Mouse (Mus musculus) ES-Bruce4 (cell line): Measurements from ENCODE around the gene Hist1h2bj. TPM values are rescaled to one million over a fixed set of nuclear protein-coding genes. Genes with fewer than 3 reads are reported as not detected.

Source experiments
- H3K27ac ChIP-seq: 2 replicates; pipeline ENCODE4 v1.5.1; 2012; ENCODE audit warnings: low read length, inconsistent platforms; ENCODE audit not compliant: insufficient read depth
- H3K27me3 ChIP-seq: 2 replicates; pipeline ENCODE4 v1.6.1; 2012; ENCODE audit warnings: mild to moderate bottlenecking, low read length, inconsistent platforms; ENCODE audit not compliant: control insufficient read depth, poor library complexity, insufficient read depth, severe bottlenecking
- H3K36me3 ChIP-seq: 2 replicates; pipeline ENCODE4 v1.6.1; 2012; ENCODE audit warnings: inconsistent platforms, mild to moderate bottlenecking, low read length, moderate library complexity; ENCODE audit not compliant: control insufficient read depth, poor library complexity, insufficient read depth, severe bottlenecking
- H3K4me1 ChIP-seq: one replicate; pipeline ENCODE4 v1.8.1; 2011; ENCODE audit warnings: low read length; ENCODE audit not compliant: control insufficient read depth, insufficient read depth
- H3K4me3 ChIP-seq: 2 replicates; pipeline ENCODE4 v1.5.1; 2011; ENCODE audit warnings: low read depth, mild to moderate bottlenecking, low read length
- H3K9ac ChIP-seq: 2 replicates; pipeline ENCODE4 v1.6.1; 2012; ENCODE audit warnings: low read depth, mild to moderate bottlenecking, inconsistent platforms; ENCODE audit not compliant: poor library complexity, severe bottlenecking
- H3K9me3 ChIP-seq: replicated peaks from 2 replicates; pipeline ENCODE4 v1.6.1; 2012; ENCODE audit warnings: mild to moderate bottlenecking, low read length, inconsistent platforms; ENCODE audit not compliant: control insufficient read depth, poor library complexity, insufficient read depth, severe bottlenecking
- CTCF ChIP-seq: IDR thresholded peaks from one replicate; pipeline ENCODE4 v1.8.1; 2011; ENCODE audit warnings: low read depth, low read length
- EP300 ChIP-seq: IDR thresholded peaks from 2 replicates; pipeline ENCODE4 v1.6.1; 2011; ENCODE audit warnings: low read depth, low read length; ENCODE audit not compliant: insufficient read depth
- POLR2A ChIP-seq: IDR thresholded peaks from one replicate; pipeline ENCODE4 v1.8.1; 2011; ENCODE audit warnings: low read length; ENCODE audit not compliant: insufficient read depth
- polyA plus RNA-seq: library from polyadenylated mRNA; stranded (reverse); fragments of >200 nt; gene quantifications from 2 replicates; pipeline ENCODE4 v1.2.4, GENCODE M21; 2011; ENCODE audit warnings: low read depth; ENCODE audit not compliant: missing spikeins, insufficient read depth, insufficient read length

Gene Hist1h2bj
- polyA plus RNA-seq, 1 experiment: 14.6 TPM

DNA sequence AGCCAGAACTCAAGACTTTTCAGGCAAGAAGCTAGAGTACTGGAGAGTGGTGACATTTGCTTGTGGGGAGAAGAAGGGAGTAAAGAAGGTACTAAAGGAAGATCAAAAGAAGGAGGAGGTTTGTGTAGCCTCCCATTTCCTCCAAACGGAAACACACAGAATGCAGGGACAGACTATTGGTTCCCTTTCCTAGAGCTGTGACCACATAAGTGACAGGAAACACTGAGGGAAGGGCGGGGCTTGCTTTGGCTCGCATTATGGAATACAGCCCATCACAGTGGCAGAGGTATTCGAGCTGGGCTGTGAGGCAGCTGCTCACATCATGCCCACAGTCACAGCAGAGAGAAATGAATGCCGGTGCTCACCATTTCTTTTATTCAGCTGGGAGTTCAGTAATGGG, 41.2 kb upstream of the Hist1h2bj start:
- Histone ChIP-seq H3K36me3 (no peaks in the 10 kb centered on the region), H3K4me3 (no peak overlapping the region), H3K9ac (no peak overlapping the region), H3K27me3 (peaks cover 11% of the 10 kb centered on the region), H3K27ac (no peak overlapping the region), H3K9me3 (no peaks in the 10 kb centered on the region), H3K4me1 (no peaks in the 10 kb centered on the region)
- TF ChIP-seq EP300 (no peak), CTCF (no peak)

DNA sequence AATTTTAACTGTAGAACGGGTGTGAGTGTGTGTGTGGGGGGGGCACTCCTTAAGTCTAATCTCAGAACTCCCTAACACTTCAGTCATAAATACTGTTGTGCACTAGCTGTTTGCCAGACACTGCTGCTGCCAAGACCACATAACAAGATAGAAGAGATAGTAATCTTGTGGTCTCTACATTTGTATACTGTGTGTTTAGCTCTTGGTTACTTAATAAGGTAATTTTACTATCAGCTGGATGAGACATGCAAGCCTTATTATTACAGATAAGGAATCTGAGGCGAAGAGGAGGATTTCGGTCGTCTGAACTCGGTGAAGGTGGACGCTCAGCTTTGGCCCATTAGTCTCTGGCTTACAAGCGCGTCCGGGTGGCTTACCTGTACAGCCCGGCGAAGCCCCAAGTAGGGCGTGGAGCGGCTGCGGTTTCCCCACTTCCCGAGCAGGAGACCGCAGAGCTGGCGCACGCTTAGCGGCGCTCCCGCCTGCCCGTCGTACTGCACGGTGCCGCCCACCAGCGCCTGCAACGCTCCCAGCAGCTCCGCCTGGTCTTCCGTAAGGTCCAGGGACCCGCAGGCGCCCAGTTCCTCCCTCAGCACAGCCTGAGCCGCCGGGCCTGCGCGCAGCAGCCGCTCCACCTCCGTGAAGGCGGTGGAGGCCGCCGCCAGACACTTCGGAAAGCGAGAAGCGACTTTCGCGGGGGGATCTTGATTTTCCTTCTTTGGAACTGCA, 37.2 kb upstream of the Hist1h2bj start:
- Histone ChIP-seq H3K36me3 (no peaks in the 10 kb centered on the region), H3K27me3 (0 out of 2 replicates have a peak, but pooled peaks cover 2% of the 10 kb centered on the region), H3K9me3 (no peaks in the 10 kb centered on the region), H3K4me1 (no peaks in the 10 kb centered on the region), H3K9ac (peak overlapping the region; percentile 69), H3K4me3 (peak overlapping the region; percentile 94), H3K27ac (no peak overlapping the region)
- no peak for TF ChIP-seq EP300
- no peak for TF ChIP-seq CTCF
- no peak for TF ChIP-seq POLR2A

DNA sequence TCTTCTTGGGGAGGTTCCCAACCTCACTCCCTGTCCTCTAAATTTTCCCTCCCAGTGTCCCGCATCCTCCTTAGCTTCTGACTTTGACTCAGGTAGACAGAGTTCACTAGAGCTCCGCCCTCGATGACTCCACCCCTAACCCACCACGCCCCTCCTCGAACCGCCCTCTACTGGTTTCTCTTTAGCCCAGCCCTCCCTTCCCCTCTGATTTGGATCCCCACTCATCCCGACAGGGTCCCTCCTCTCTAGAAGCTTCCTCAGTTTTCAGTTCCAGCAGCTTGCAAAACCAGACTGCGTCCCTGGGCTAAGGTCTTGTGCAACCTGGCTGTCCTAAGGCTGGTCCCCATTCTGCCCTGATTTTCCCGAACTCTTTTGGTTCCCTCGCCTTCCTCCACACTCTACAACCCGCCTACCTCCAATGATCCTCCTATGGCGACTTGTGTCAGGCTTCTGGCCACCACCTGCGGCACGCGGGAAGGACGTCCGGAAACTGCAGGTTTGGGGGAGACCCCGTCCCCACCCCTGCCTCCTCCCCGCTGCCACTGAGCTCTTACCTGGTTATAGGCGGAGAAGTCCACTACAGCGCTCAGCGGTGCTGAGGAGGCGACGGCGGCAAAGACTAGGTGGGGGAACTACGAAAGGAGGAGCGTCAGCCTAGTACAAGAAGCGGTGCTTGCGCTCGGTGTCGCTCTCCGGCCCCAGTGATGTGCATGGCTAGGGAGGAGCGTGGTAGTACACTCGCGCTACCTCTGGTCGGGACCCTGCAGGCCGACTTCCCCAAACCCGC, 36.5 kb upstream of the Hist1h2bj start:
- Histone ChIP-seq H3K27me3 (peaks cover 5% of the 10 kb centered on the region; the same call in 1 of the 2 replicates), H3K9ac (peak overlapping the region; percentile 69), H3K27ac (no peak overlapping the region), H3K4me1 (no peaks in the 10 kb centered on the region), H3K36me3 (no peaks in the 10 kb centered on the region), H3K9me3 (no peaks in the 10 kb centered on the region), H3K4me3 (peak overlapping the region; percentile 94)
- TF ChIP-seq EP300 (no peak), POLR2A (peak; percentile 48)

DNA sequence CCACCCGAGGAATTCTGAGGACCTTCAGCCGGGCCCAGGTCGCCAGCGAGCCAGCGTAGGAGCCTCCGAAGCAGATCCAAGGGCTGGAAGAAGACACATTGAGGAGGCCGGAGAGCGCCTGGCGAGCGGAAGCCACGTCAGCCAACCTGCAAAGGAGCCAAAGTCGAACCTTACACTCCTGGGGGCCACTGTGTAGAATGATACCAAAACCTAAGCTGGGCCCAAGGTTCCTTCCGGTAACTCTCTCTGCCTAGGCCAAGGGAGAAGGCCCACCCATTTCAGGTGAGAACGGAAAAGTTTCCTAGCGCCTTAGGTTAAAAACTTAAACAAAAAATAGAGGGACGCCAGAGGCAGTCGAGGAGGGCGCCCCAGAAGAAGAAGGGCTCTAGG, 35.9 kb upstream of the Hist1h2bj start:
- TF ChIP-seq EP300 (no peak), CTCF (no peak), POLR2A (no peak)
- H3K36me3 ChIP-seq: no peaks in the 10 kb centered on the region
- H3K27me3 ChIP-seq: peaks cover 5% of the 10 kb centered on the region; the same call in 1 of the 2 replicates
- H3K4me1 ChIP-seq: no peaks in the 10 kb centered on the region
- peak overlapping the region; percentile 69 for H3K9ac ChIP-seq
- peak overlapping the region; percentile 94 for H3K4me3 ChIP-seq
- H3K27ac ChIP-seq: no peak overlapping the region
- no peaks in the 10 kb centered on the region for H3K9me3 ChIP-seq

DNA sequence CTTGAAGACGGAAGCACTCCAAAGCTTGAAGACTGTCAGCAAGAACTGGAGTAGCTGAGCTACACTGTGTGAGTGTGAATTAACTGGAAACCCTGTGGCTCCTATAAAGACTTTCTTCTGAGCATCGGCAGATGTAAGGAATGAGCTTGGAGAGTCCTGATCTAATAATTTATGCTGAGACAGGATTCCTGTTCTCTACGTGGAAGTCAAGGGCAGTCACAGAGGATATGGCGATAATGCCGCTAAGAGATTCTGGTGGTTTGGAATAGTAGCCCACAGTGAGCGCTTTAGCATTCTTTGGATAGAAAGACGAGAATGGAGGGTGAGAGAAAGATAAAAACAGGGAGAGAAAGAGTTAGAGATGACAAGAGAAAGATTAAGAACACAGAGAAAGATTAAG, 35.1 kb upstream of the Hist1h2bj start:
- H3K27me3 ChIP-seq: peaks cover 5% of the 10 kb centered on the region; the same call in 1 of the 2 replicates
- H3K4me3 ChIP-seq: no peak overlapping the region

DNA sequence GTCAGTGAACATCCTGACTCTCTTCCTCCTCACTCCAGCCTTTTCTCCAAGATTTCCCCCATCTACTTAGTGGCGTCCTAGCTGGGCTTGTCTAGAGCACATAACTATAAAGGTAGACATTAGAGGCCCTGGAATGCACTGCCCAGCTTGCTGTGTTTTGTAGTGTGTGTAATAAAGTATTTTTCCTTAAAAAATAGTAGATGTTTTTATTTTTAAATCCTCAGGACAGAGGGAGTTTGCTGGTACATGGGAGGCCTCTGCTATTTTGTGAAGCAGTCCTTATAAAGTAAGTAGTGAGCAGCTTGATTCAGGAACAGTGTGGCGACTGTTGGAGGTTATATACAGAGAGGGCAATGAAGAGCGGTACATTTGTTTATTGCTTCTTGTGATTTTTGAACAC, 34.3 kb upstream of the Hist1h2bj start:
- TF ChIP-seq CTCF (no peak), POLR2A (no peak), EP300 (no peak)
- H3K9me3 ChIP-seq: no peaks in the 10 kb centered on the region
- no peaks in the 10 kb centered on the region for H3K4me1 ChIP-seq
- H3K27ac ChIP-seq: no peak overlapping the region
- H3K4me3 ChIP-seq: no peak overlapping the region
- peaks cover 5% of the 10 kb centered on the region; the same call in 1 of the 2 replicates for H3K27me3 ChIP-seq
- H3K9ac ChIP-seq: no peak overlapping the region
- H3K36me3 ChIP-seq: no peaks in the 10 kb centered on the region

More for the DNA sequence above, 35.1 kb upstream of the Hist1h2bj start:
- H3K36me3 ChIP-seq: no peaks in the 10 kb centered on the region
- H3K4me1 ChIP-seq: no peaks in the 10 kb centered on the region
- H3K9ac ChIP-seq: no peak overlapping the region
- no peaks in the 10 kb centered on the region for H3K9me3 ChIP-seq
- TF ChIP-seq EP300 (no peak), POLR2A (no peak), CTCF (no peak)
- no peak overlapping the region for H3K27ac ChIP-seq
